Mouse (Mus musculus) heart, embryonic 10.5 days (tissue): Measurements from ENCODE around the gene Acot5. TPM values are rescaled to one million over a fixed set of nuclear protein-coding genes. Genes with fewer than 3 reads are reported as not detected.
"Not testable (repeated sequence)": the region's sequence is repeated elsewhere in the genome, so short reads cannot be mapped to it uniquely, and the experiment has no call there.

Experiments
- DNase-seq: peaks from one replicate; pipeline ENCODE4 v3.0.0-alpha.2; 2017; ENCODE audit warnings: low spot score
- H3K27ac ChIP-seq: fragments of 300-500 bp; sonication (generic); 2 replicates; pipeline ENCODE4 v1.5.1; 2016; ENCODE audit warnings: mild to moderate bottlenecking
- H3K27me3 ChIP-seq: fragments of 300-500 bp; sonication (generic); 2 replicates; pipeline ENCODE4 v1.6.1; 2016; ENCODE audit warnings: mild to moderate bottlenecking; ENCODE audit not compliant: poor library complexity, insufficient read depth, severe bottlenecking
- H3K36me3 ChIP-seq: fragments of 300-500 bp; sonication (generic); 2 replicates; pipeline ENCODE4 v1.6.1; 2016; ENCODE audit warnings: mild to moderate bottlenecking, moderate library complexity
- H3K4me1 ChIP-seq: fragments of 300-500 bp; sonication (generic); 2 replicates; pipeline ENCODE4 v1.6.1; 2016; ENCODE audit warnings: mild to moderate bottlenecking
- H3K4me3 ChIP-seq: fragments of 300-500 bp; sonication (generic); 2 replicates; pipeline ENCODE4 v1.5.1; 2016; ENCODE audit warnings: mild to moderate bottlenecking, moderate library complexity
- H3K9me3 ChIP-seq: fragments of 300-500 bp; sonication (generic); 2 replicates; pipeline ENCODE4 v1.6.1; 2016; ENCODE audit warnings: mild to moderate bottlenecking, moderate library complexity
- WGBS: fragments of 180-500 bp; shearing (Covaris S2); methylation state at CpG from one replicate; pipeline ENCODE4 v1.1.7; 2016; 5-methylcytosine and 5-hydroxymethylcytosine counted together
- polyA plus RNA-seq: library from polyadenylated mRNA; unstranded; fragments of >200 nt; fragmentation: Nextera tagmentation; extraction: Ambion mirVana; gene quantifications from 2 replicates; pipeline ENCODE4 v1.2.1, GENCODE M21; 2016

The Acot5 gene
- polyA plus RNA-seq, 1 experiment from 2014 or later: not detected

DNA sequence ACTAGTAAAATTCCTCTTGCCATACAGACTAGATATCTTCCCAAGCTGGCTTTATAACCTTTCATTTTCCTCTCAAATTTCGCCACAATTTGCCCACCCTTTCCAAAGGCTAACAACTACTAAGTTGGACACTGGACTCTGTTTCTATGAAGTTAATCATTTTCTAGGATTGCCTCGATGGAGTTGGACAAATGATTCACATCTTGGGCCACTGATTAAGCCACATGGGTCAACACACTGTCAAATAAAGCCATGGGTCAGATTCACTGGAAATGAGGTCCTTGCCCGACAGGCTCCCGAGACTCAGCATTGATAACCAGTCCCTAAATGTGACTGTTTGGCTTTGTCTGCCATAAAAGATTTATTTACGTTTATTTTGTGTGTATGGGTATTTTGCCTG, 26.9 kb upstream of the Acot5 start:
- Histone ChIP-seq H3K27ac (no peak overlapping the region), H3K9me3 (peaks cover 6% of the 10 kb centered on the region; the same call in 1 of the 2 replicates), H3K4me1 (no peaks in the 10 kb centered on the region), H3K27me3 (peaks cover 4% of the 10 kb centered on the region; the same call in 1 of the 2 replicates), H3K36me3 (no peaks in the 10 kb centered on the region), H3K4me3 (no peak overlapping the region)
- no peak for DNase-seq
- 83% methylated on average over 5 of the region's 5 CpGs for WGBS

- no peaks in the 10 kb centered on the region for H3K4me1 ChIP-seq
- no peaks in the 10 kb centered on the region for H3K27me3 ChIP-seq
- H3K27ac ChIP-seq: no peak overlapping the region
- H3K36me3 ChIP-seq: no peaks in the 10 kb centered on the region
- no peak overlapping the region for H3K4me3 ChIP-seq
- WGBS: 78% methylated on average over 2 of the region's 2 CpGs
- DNase-seq: no peak
- peaks cover 15% of the 10 kb centered on the region; the same call in 1 of the 2 replicates for H3K9me3 ChIP-seq
Observed at GRCm38 (mm10) chr12:84044045-84044444, 25.1 kb upstream of the Acot5 start.

DNA sequence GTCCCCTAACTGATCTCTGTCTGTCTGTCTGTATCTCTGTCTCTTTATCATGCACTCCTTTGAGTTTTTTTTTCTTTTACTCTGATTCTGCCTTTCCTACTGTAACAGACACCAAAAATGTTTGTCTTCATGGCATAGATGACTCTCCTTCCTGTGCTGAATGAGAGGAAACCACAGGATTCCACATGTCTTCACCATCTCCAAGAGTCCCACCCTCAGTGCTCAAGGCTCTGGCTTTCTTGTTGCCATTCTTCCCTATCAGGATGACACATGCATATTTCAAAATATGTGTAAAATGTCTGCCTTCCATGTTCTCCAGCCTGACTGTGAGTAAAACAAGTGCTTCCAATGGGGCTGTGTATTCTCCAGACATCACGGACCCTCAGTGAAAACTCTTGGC, 22.2 kb upstream of the Acot5 start:
- no peak for DNase-seq
- H3K4me3 ChIP-seq: no peak overlapping the region
- H3K27me3 ChIP-seq: peaks cover 8% of the 10 kb centered on the region; the same call in 1 of the 2 replicates
- H3K9me3 ChIP-seq: peaks cover 9% of the 10 kb centered on the region; the same call in 1 of the 2 replicates
- H3K36me3 ChIP-seq: no peaks in the 10 kb centered on the region
- H3K27ac ChIP-seq: no peak overlapping the region
- H3K4me1 ChIP-seq: no peaks in the 10 kb centered on the region
- 86% methylated on average over 1 of the region's 1 CpGs for WGBS

GRCm38 (mm10) chr12:84050744-84051143, 18.4 kb upstream of the Acot5 start:
- peaks cover 41% of the 10 kb centered on the region for H3K27me3 ChIP-seq
- not testable (repeated sequence) for H3K36me3 ChIP-seq, H3K27ac ChIP-seq, H3K4me3 ChIP-seq, H3K9me3 ChIP-seq, H3K4me1 ChIP-seq, DNase-seq
- WGBS: 86% methylated on average over 5 of the region's 5 CpGs

GRCm38 (mm10) chr12:84051937-84052474, 17.1 kb upstream of the Acot5 start, which contains the start of gene Acot3:
TSS of gene Acot3 (plus strand) at chr12:84052144.
- no peak for DNase-seq
- peaks cover 50% of the 10 kb centered on the region for H3K27me3 ChIP-seq
- H3K27ac ChIP-seq: no peak within 1 kb of the TSS
- no peaks in the 10 kb centered on the region for H3K36me3 ChIP-seq
- 62% methylated on average over 5 of the region's 5 CpGs for WGBS
- no peak within 1 kb of the TSS for H3K4me3 ChIP-seq
- peaks cover 9% of the 10 kb centered on the region; the same call in 1 of the 2 replicates for H3K9me3 ChIP-seq
- H3K4me1 ChIP-seq: peaks cover 5% of the 10 kb centered on the region; the same call in 1 of the 2 replicates

DNA sequence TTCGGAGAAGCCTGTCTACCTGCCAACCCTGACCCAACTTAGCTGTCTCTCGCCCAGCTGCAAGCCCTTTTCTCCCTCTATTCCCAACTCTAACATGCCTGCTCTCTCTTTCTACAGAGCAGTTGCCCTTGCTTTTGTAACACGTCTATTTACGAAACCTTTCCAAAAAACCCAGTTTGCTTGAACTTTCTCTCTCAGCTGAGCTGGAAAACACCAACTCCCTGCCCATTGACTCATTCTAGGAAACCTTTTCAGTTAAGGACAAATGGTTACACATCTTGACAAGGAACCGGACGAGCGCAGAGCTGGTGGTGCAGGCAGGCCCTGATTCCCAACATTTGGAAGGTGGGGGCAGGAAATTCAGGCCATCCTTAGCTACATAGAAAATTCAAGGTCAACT, 16.5 kb upstream of the Acot5 start:
- H3K4me3 ChIP-seq: no peak overlapping the region
- H3K9me3 ChIP-seq: peaks cover 7% of the 10 kb centered on the region; the same call in 1 of the 2 replicates
- DNase-seq: no peak
- H3K4me1 ChIP-seq: peaks cover 5% of the 10 kb centered on the region; the same call in 1 of the 2 replicates
- H3K36me3 ChIP-seq: no peaks in the 10 kb centered on the region
- no peak overlapping the region for H3K27ac ChIP-seq
- peaks cover 50% of the 10 kb centered on the region for H3K27me3 ChIP-seq
- WGBS: 79% methylated on average over 7 of the region's 7 CpGs

DNA sequence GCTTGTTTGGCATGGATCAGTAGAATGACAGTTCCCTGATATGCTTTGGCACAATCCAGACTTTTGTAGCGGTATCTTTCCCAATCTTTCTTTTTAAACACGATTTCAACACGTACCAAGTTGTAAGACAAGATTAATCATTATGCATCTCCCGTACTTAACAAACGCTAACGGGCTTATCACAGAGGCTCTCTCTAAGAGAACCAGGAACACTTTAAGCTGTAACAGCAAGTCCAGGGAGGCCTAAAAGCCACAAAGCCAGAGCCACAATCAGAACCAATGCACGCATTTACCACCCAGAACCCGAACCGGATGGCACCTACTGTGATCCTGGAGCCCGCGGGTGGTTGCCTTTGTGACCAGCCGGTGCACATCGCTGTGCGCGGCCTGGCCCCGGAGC, 16.0 kb upstream of the Acot5 start:
- Histone ChIP-seq H3K9me3 (0 out of 2 replicates have a peak, but pooled peaks cover 4% of the 10 kb centered on the region), H3K27me3 (peaks cover 55% of the 10 kb centered on the region), H3K36me3 (no peaks in the 10 kb centered on the region), H3K4me1 (peaks cover 5% of the 10 kb centered on the region; the same call in 1 of the 2 replicates), H3K4me3 (peak overlapping the region; percentile 59), H3K27ac (peak overlapping the region; percentile 74; the same call in 1 of the 2 replicates)
- 6% methylated on average over 16 of the region's 16 CpGs for WGBS
- no peak for DNase-seq

DNA sequence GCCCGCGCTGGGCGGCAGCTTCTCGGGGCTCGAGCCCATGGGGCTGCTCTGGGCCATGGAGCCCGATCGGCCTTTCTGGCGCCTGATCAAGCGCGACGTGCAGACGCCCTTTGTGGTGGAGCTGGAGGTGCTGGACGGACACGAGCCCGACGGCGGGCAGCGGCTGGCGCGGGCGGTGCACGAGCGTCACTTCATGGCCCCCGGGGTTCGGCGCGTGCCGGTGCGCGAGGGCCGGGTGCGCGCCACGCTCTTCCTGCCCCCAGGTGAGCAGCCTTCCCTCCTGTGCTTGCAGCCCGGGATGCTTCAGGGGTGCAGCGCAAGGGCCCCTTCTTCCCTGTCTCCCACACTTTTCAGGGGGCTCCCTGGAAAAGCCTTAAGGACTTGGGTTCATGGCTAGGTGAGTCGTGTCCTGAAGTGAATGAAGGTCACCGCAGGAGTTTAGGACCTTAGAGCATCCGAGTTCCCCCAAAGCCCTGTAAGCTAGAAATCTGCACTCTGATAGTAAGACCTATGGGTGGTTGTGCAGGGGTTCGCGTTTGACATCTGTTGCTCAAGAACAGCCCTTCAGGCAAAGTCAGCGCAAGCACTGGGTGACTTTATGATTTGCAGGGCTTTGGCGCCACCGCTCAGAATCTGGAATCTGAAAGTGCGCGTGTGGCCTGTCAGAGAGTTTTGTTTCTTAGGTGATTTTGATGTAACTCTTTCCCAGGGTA, 15.3 kb upstream of the Acot5 start:
- peak overlapping the region; percentile 70 for H3K27ac ChIP-seq
- WGBS: 3% methylated on average over 40 of the region's 46 CpGs
- peak; percentile 73 for DNase-seq
- no peaks in the 10 kb centered on the region for H3K36me3 ChIP-seq
- H3K27me3 ChIP-seq: peaks cover 60% of the 10 kb centered on the region
- peaks cover 5% of the 10 kb centered on the region; the same call in 1 of the 2 replicates for H3K4me1 ChIP-seq
- H3K9me3 ChIP-seq: no peaks in the 10 kb centered on the region
- peak overlapping the region; percentile 59 for H3K4me3 ChIP-seq

DNA sequence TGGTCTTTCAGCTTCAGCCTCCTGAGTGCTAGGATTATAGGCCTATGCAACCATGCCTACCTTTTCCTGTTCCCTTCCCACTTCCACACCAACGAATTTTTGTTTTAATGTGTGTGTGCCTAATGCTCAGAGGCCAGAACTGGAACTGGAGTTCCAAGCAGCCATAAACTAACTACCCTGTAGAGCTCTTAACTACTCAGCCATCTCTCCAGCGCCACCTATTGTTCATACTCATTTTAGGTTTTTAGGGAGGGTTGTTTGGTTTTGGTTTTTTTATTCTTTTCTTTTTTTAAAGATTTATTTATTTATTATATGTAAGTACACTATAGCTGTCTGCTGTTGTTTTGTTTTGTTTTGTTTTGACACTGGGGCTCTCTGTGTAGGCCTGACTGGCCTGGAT, 8.2 kb upstream of the Acot5 start:
- no peaks in the 10 kb centered on the region for H3K9me3 ChIP-seq
- H3K27ac ChIP-seq: no peak overlapping the region
- H3K4me1 ChIP-seq: no peaks in the 10 kb centered on the region
- DNase-seq: peak; percentile 28
- WGBS: 24% methylated on average over 2 of the region's 2 CpGs
- H3K27me3 ChIP-seq: peaks cover 29% of the 10 kb centered on the region; the same call in 1 of the 2 replicates
- H3K4me3 ChIP-seq: no peak overlapping the region
- no peaks in the 10 kb centered on the region for H3K36me3 ChIP-seq

DNA sequence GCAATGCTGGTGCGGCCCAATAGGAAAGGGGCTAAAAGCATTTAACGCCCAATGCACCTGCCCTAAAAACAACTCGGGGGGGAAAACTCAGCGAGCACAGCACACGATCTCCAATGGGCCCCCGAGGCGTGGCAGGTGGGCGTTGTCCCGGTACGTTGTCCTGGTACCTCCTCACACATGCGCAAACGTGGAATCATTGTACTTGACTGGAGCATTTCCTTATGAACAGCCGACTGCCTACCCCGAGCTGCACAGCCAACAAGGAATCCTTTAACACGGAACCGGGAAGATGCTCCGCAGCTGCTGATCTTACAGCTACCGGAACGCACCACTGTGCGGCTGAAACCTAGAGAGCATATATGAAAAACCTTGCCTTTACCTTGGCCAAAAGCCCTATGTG, 6.8 kb upstream of the Acot5 start:
- no peak for DNase-seq
- Histone ChIP-seq H3K4me1 (no peaks in the 10 kb centered on the region), H3K27me3 (peaks cover 31% of the 10 kb centered on the region), H3K27ac (no peak overlapping the region), H3K9me3 (no peaks in the 10 kb centered on the region), H3K36me3 (no peaks in the 10 kb centered on the region), H3K4me3 (no peak overlapping the region)
- 90% methylated on average over 20 of the region's 20 CpGs for WGBS

GRCm38 (mm10) chr12:84063228-84063627, 5.9 kb upstream of the Acot5 start:
- 68% methylated on average over 5 of the region's 5 CpGs for WGBS
- DNase-seq: no peak

DNA sequence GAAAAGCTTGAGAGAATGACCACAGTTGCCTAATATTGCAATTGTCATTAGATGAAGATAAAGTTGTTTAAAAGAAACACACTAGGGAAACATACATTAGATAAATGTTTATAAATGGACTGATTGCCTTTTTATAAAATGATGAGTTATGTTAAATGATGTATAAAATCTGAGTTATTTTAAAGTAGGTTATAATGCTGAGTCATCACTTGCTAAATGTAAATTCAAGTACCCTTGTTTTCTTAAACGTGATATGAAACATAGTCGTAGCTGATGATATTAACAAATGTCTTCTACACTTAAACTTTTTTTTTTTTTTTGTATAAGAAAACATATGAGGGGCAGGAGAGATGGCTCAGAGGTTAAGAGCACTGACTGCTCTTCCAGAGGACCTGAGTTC, 5.3 kb upstream of the Acot5 start:
- DNase-seq: no peak
- Histone ChIP-seq H3K27ac (no peak overlapping the region), H3K4me3 (no peak overlapping the region), H3K4me1 (no peaks in the 10 kb centered on the region), H3K9me3 (no peaks in the 10 kb centered on the region), H3K27me3 (peaks cover 35% of the 10 kb centered on the region), H3K36me3 (no peaks in the 10 kb centered on the region)
- WGBS: 79% methylated on average over 2 of the region's 2 CpGs

More at GRCm38 (mm10) chr12:84063228-84063627, 5.9 kb upstream of the Acot5 start:
- Histone ChIP-seq H3K27ac (no peak overlapping the region), H3K9me3 (no peaks in the 10 kb centered on the region), H3K4me1 (no peaks in the 10 kb centered on the region), H3K36me3 (no peaks in the 10 kb centered on the region), H3K27me3 (peaks cover 34% of the 10 kb centered on the region), H3K4me3 (no peak overlapping the region)

DNA sequence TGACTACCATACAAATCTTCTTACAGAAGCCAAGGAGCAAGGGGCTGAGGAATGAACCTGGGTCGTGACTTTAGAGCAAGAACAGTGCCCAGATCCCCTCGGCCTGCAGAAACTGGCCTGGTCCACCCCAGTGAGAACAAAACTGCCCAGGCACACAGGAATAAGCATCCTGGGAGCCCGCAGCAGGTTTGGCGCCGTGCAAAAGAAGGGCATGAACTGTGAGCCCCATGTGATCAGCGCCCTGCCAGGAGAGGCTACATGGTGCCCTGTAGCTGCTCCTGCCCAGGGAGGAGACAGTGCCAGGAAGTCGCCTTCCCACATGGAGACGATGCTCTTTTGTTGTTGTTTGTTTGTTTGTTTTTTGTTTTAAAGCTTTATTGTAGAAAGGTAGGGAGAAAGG, 4.5 kb upstream of the Acot5 start:
- 69% methylated on average over 8 of the region's 8 CpGs for WGBS
- H3K27ac ChIP-seq: no peak overlapping the region
- no peaks in the 10 kb centered on the region for H3K9me3 ChIP-seq
- H3K4me1 ChIP-seq: 0 out of 2 replicates have a peak, but pooled peaks cover under 1% of the 10 kb centered on the region
- H3K36me3 ChIP-seq: no peaks in the 10 kb centered on the region
- no peak overlapping the region for H3K4me3 ChIP-seq
- DNase-seq: no peak
- H3K27me3 ChIP-seq: peaks cover 37% of the 10 kb centered on the region
